7 mouse cellular contexts compared by ENCODE assay signal in genomic region chr2:103456646-103457045, GRCm38 (mm10). TPM values are rescaled to one million over a fixed set of nuclear protein-coding genes. Genes with fewer than 3 reads are reported as not detected.
A peak's percentile ranks its signal among the peaks of the same experiment; 100 is the strongest.
DNase-seq lines count a peak whose midpoint lies in the region; ATAC-seq lines count a peak whose summit lies in the region.

No protein-coding gene starts in this region.

- no peak overlapping the region for H3K9ac ChIP-seq in midbrain, embryonic 16.5 days (ENCODE audit: low read depth, low read length)

- no peak overlapping the region for H3K4me2 ChIP-seq in midbrain, embryonic 16.5 days (ENCODE audit: low read length)

- H3K27ac ChIP-seq in midbrain, embryonic 16.5 days (ENCODE audit: low read length) = no peak overlapping the region

- ATAC-seq in midbrain, embryonic 16.5 days = peak; percentile 86

- 22% methylated on average over 10 of the region's 10 CpGs for WGBS in midbrain, embryonic 16.5 days

- H3K36me3 ChIP-seq in midbrain, embryonic 16.5 days (ENCODE audit: control insufficient read depth, insufficient read depth, low read length) = peaks cover 18% of the 10 kb centered on the region

- H3K27me3 ChIP-seq in midbrain, embryonic 16.5 days (ENCODE audit: control insufficient read depth, insufficient read depth, low read depth, low read length) = no peaks in the 10 kb centered on the region

- no peak overlapping the region for H3K4me3 ChIP-seq in midbrain, embryonic 16.5 days (ENCODE audit: low read depth, low read length)

- H3K4me1 ChIP-seq in midbrain, embryonic 16.5 days (ENCODE audit: control insufficient read depth, insufficient read depth, low read length) = no peaks in the 10 kb centered on the region

- peak; percentile 79 to 86 for DNase-seq in adrenal gland, adult 18-20 months (ENCODE audit: low spot score in 2 of 2)
- peak; percentile 89 for DNase-seq in cerebellum, postnatal 4 days (ENCODE audit: low spot score in 2 of 2)
- peak; percentile 83 for DNase-seq in gastrocnemius, postnatal 10 days
- DNase-seq in kidney, adult 11 months = peak; percentile 71
- peak; percentile 79 to 86 for DNase-seq in left cerebral cortex, postnatal 36 days (ENCODE audit: low spot score in 2 of 2)
- peak; percentile 64 to 86 for DNase-seq in spleen, adult 18-20 months

- intact Hi-C loops in left cerebral cortex, postnatal 36 days (cut with DNase I) = loop anchor here (1.0 to 10.0 kb wide), 2 partner anchors 93 to 288 kb away; no protein-coding TSS in a partner anchor

- no peaks in the 10 kb centered on the region for H3K9me3 ChIP-seq in midbrain, embryonic 16.5 days (replicated peaks; ENCODE audit: control insufficient read depth, low read length, poor library complexity, severe bottlenecking)

RNA-seq across cellular contexts. Expression of gene Cat, which starts 28.3 kb away (rescaled TPM):
- total RNA-seq in adrenal gland, adult 18-20 months (2021) = 100 to 1,000 TPM; 404 to 406 TPM
- total RNA-seq in gastrocnemius, postnatal 10 days (2021) = 10 to 100 TPM; 73.9 to 93.8 TPM
- total RNA-seq in left cerebral cortex, postnatal 36 days (2021) = 10 to 100 TPM; 40.2 to 51.7 TPM
- polyA plus RNA-seq in midbrain, embryonic 16.5 days (2015; fragmentation: Nextera tagmentation; extraction: Ambion mirVana) = 86.5 and 92.6 TPM in 2 replicates

RNA-seq across cellular contexts. Expression of gene Elf5, which starts 45.2 kb away (rescaled TPM):
- total RNA-seq in adrenal gland, adult 18-20 months (2021) = not detected
- not detected for total RNA-seq in gastrocnemius, postnatal 10 days (2021)
- total RNA-seq in left cerebral cortex, postnatal 36 days (2021) = 1 to 10 TPM in 1 of 2 experiments, under 1 TPM in 1; 0.72 to 1.2 TPM
- polyA plus RNA-seq in midbrain, embryonic 16.5 days (2015; fragmentation: Nextera tagmentation; extraction: Ambion mirVana) = not detected in 2 replicates

Comparison
In these comparisons a context has a peak if more than half of its experiments do, and no peak if none do; other contexts are left out.
1. RNA of gene Cat, which starts 28.3 kb away (total RNA-seq): 404 to 406 TPM in adrenal gland, adult 18-20 months; 73.9 to 93.8 TPM in gastrocnemius, postnatal 10 days and 40.2 to 51.7 TPM in left cerebral cortex, postnatal 36 days; every median in the first group is over 4 times any median in the second.
2. Peak in every context shown above with its lines, with median percentiles within 50 percentile points of each other: DNase-seq.